10 mouse cellular contexts compared by ENCODE assay signal in genomic region chr11:98034840-98035239, GRCm38 (mm10). TPM values are rescaled to one million over a fixed set of nuclear protein-coding genes. Genes with fewer than 3 reads are reported as not detected.
A peak's percentile ranks its signal among the peaks of the same experiment; 100 is the strongest.
DNase-seq lines count a peak whose midpoint lies in the region; ATAC-seq lines count a peak whose summit lies in the region.
"Had no signal": no experiment of that assay in that cellular context is flagged by ENCODE, and none has a peak within 500 bp of the region (broad histone marks: within the 10 kb centered on the region; RNA-seq: fewer than 3 reads in every experiment).

No protein-coding gene starts in this region.

- no peak overlapping the region for H3K27ac ChIP-seq in neural tube, embryonic 11.5 days (ENCODE audit: low read depth, low read length)
- H3K27ac ChIP-seq in limb, embryonic 12.5 days = no peak overlapping the region
- H3K27ac ChIP-seq: embryonic facial prominence, embryonic 15.5 days had no signal

- H3K4me3 ChIP-seq in neural tube, embryonic 11.5 days (ENCODE audit: low read depth, low read length) = no peak overlapping the region
- H3K4me3 ChIP-seq in limb, embryonic 12.5 days (replicated peaks) = no peak overlapping the region; the same call in 1 of the 2 replicates
- H3K4me3 ChIP-seq: embryonic facial prominence, embryonic 15.5 days had no signal

- peak; percentile 53; the same call in 1 of the 2 replicates for ATAC-seq in neural tube, embryonic 11.5 days (ENCODE audit: insufficient read depth, low FRiP score, low TSS enrichment)
- peak; percentile 40; the same call in 1 of the 2 replicates for ATAC-seq in limb, embryonic 12.5 days (ENCODE audit: insufficient number of reproducible peaks, insufficient read depth, low FRiP score, low TSS enrichment, low read depth)

- WGBS in neural tube, embryonic 11.5 days = 38% methylated on average over 4 of the region's 4 CpGs
- WGBS in limb, embryonic 12.5 days = 24% methylated on average over 4 of the region's 4 CpGs

- no peak overlapping the region for H3K4me2 ChIP-seq in neural tube, embryonic 11.5 days (ENCODE audit: low read depth)
- H3K4me2 ChIP-seq in limb, embryonic 12.5 days = no peak overlapping the region

- peaks cover 17% of the 10 kb centered on the region for H3K4me1 ChIP-seq in neural tube, embryonic 11.5 days (ENCODE audit: control insufficient read depth, insufficient read depth, low read length)
- H3K4me1 ChIP-seq in limb, embryonic 12.5 days (replicated peaks) = peaks cover 20% of the 10 kb centered on the region

- DNase-seq in cerebellum, postnatal 14 days = peak; percentile 54 to 67
- no peak for DNase-seq in cerebellum, adult 9-11 months
- DNase-seq in neural tube, embryonic 11.5 days (ENCODE audit: low spot score) = peak; percentile 55
- no peak for DNase-seq in neural tube, embryonic 10.5 days (ENCODE audit: extremely low spot score, low spot score)
- peak; percentile 88 for DNase-seq in retina, postnatal 1 day
- DNase-seq in heart, adult 11 months = no peak
- DNase-seq in thymus, postnatal 36 days = no peak
- DNase-seq: kidney, adult 11 months had no signal

- H3K9ac ChIP-seq in neural tube, embryonic 11.5 days (ENCODE audit: low read length) = no peak overlapping the region
- H3K9ac ChIP-seq in limb, embryonic 12.5 days (replicated peaks) = no peak overlapping the region
- H3K9ac ChIP-seq: embryonic facial prominence, embryonic 15.5 days had no signal

- H3K9me3 ChIP-seq in neural tube, embryonic 11.5 days (ENCODE audit: control insufficient read depth, low read length) = no peaks in the 10 kb centered on the region
- no peaks in the 10 kb centered on the region for H3K9me3 ChIP-seq in limb, embryonic 12.5 days
- H3K9me3 ChIP-seq: embryonic facial prominence, embryonic 15.5 days had no signal

- peaks cover 4% of the 10 kb centered on the region for H3K36me3 ChIP-seq in neural tube, embryonic 11.5 days (ENCODE audit: control insufficient read depth, insufficient read depth, low read length)
- peaks cover 15% of the 10 kb centered on the region for H3K36me3 ChIP-seq in limb, embryonic 12.5 days

- peaks cover 2% of the 10 kb centered on the region; the same call in 1 of the 2 replicates for H3K27me3 ChIP-seq in neural tube, embryonic 11.5 days (ENCODE audit: control insufficient read depth, insufficient read depth, low read length)
- H3K27me3 ChIP-seq in limb, embryonic 12.5 days = peaks cover 41% of the 10 kb centered on the region

RNA-seq across cellular contexts. Expression of gene Rpl19, which starts 8.3 kb away (rescaled TPM):
- 926 and 968 TPM in 2 replicates for polyA plus RNA-seq in neural tube, embryonic 11.5 days (2014; fragmentation: Nextera tagmentation; extraction: Ambion mirVana)
- polyA plus RNA-seq in limb, embryonic 12.5 days (2016; fragmentation: Nextera tagmentation; extraction: Ambion mirVana) = 1,014 and 1,051 TPM in 2 replicates

RNA-seq across cellular contexts. Expression of gene Cacnb1, which starts 12.0 kb away (rescaled TPM):
- 15.2 and 15.8 TPM in 2 replicates for polyA plus RNA-seq in neural tube, embryonic 11.5 days (2014; fragmentation: Nextera tagmentation; extraction: Ambion mirVana)
- polyA plus RNA-seq in limb, embryonic 12.5 days (2016; fragmentation: Nextera tagmentation; extraction: Ambion mirVana) = 13.2 and 16.0 TPM in 2 replicates

RNA-seq across cellular contexts. Expression of gene Stac2, which starts 18.4 kb away (rescaled TPM):
- polyA plus RNA-seq in neural tube, embryonic 11.5 days (2014; fragmentation: Nextera tagmentation; extraction: Ambion mirVana) = 6.6 and 6.8 TPM in 2 replicates
- 0.31 and 0.68 TPM in 2 replicates for polyA plus RNA-seq in limb, embryonic 12.5 days (2016; fragmentation: Nextera tagmentation; extraction: Ambion mirVana)

RNA-seq across cellular contexts. Expression of gene Arl5c, which starts 38.9 kb away (rescaled TPM):
- 10.6 and 14.1 TPM in 2 replicates for polyA plus RNA-seq in neural tube, embryonic 11.5 days (2014; fragmentation: Nextera tagmentation; extraction: Ambion mirVana)
- 5.9 and 7.1 TPM in 2 replicates for polyA plus RNA-seq in limb, embryonic 12.5 days (2016; fragmentation: Nextera tagmentation; extraction: Ambion mirVana)

RNA-seq across cellular contexts. Expression of gene Plxdc1, which starts 48.6 kb away (rescaled TPM):
- polyA plus RNA-seq in neural tube, embryonic 11.5 days (2014; fragmentation: Nextera tagmentation; extraction: Ambion mirVana) = 0.24 TPM in 1 of 2 replicates, not detected in the other
- polyA plus RNA-seq in limb, embryonic 12.5 days (2016; fragmentation: Nextera tagmentation; extraction: Ambion mirVana) = 0.12 TPM in 1 of 2 replicates, not detected in the other

Comparison
In these comparisons a context has a peak if more than half of its experiments do, and no peak if none do; other contexts are left out.
1. DNase-seq: peak in cerebellum, postnatal 14 days (2 of 2), neural tube, embryonic 11.5 days (single experiment) and retina, postnatal 1 day (single experiment); none in cerebellum, adult 9-11 months (single experiment), neural tube, embryonic 10.5 days (single experiment), heart, adult 11 months (single experiment) and thymus, postnatal 36 days (0 of 2).